Mouse (Mus musculus) small intestine, adult 2 months (tissue): ENCODE results near the gene Kcna1.

Experiments used
- CTCF ChIP-seq: fragments of 200-500 bp; IDR thresholded peaks from 2 replicates; pipeline ENCODE4 v1.5.1; 2012; ENCODE audit warnings: low read depth, mild to moderate bottlenecking, control low read depth, inconsistent platforms, low read length, moderate library complexity, mixed read lengths; ENCODE audit not compliant: insufficient replicate concordance, insufficient read length; ENCODE audit errors: extremely low read depth
- POLR2A ChIP-seq: fragments of 200-500 bp; IDR thresholded peaks from 2 replicates; pipeline ENCODE4 v1.6.1; 2012; ENCODE audit warnings: low read depth, mild to moderate bottlenecking, control low read depth, inconsistent platforms, low read length, moderate library complexity

GRCm38 (mm10) chr6:126685135-126685534 lies 39.0 kb upstream of the Kcna1 start:
- TF ChIP-seq CTCF (no peak), POLR2A (no peak)
